Mouse (Mus musculus): ENCODE data around the gene Cel.

The Cel gene

GRCm38 (mm10) chr2:28585730-28586129 is 22.5 kb upstream of the Cel start:
- DNase-seq (ENCODE audit: extremely low read depth, insufficient read length, low spot score) = no peak

GRCm38 (mm10) chr2:28585043-28585571 is 21.9 kb upstream of the Cel start:
- DNase-seq (ENCODE audit: extremely low read depth, insufficient read length, low spot score) = peak; percentile 36

- no peak for DNase-seq (ENCODE audit: extremely low read depth, insufficient read length, low spot score)
Observed at GRCm38 (mm10) chr2:28583651-28584050, 20.4 kb upstream of the Cel start, which contains the start of gene Gtf3c5. Gtf3c5 (minus strand) TSS chr2:28583751.

GRCm38 (mm10) chr2:28582647-28583353 is 19.6 kb upstream of the Cel start:
- peak; percentile 90 for DNase-seq (ENCODE audit: extremely low read depth, insufficient read length, low spot score)

- no peak for DNase-seq (ENCODE audit: extremely low read depth, insufficient read length, low spot score)
Observed at GRCm38 (mm10) chr2:28578003-28578402, 14.8 kb upstream of the Cel start.

- DNase-seq (ENCODE audit: extremely low read depth, insufficient read length, low spot score) = no peak
Observed at GRCm38 (mm10) chr2:28576815-28577214, 13.6 kb upstream of the Cel start.

GRCm38 (mm10) chr2:28575341-28575740 is 12.1 kb upstream of the Cel start:
- DNase-seq (ENCODE audit: extremely low read depth, insufficient read length, low spot score) = no peak

- no peak for DNase-seq (ENCODE audit: extremely low read depth, insufficient read length, low spot score)
Observed at GRCm38 (mm10) chr2:28569903-28570302, 6.7 kb upstream of the Cel start.

GRCm38 (mm10) chr2:28566545-28566944 is 3.3 kb upstream of the Cel start:
- DNase-seq (ENCODE audit: extremely low read depth, insufficient read length, low spot score) = no peak

GRCm38 (mm10) chr2:28564380-28564779 is 1.2 kb upstream of the Cel start:
- DNase-seq (ENCODE audit: extremely low read depth, insufficient read length, low spot score) = no peak

GRCm38 (mm10) chr2:28563830-28564229 is 627 bp upstream of the Cel start:
- no peak for DNase-seq (ENCODE audit: extremely low read depth, insufficient read length, low spot score)

GRCm38 (mm10) chr2:28557452-28557851 is 5.8 kb downstream of the Cel start:
- no peak for DNase-seq (ENCODE audit: extremely low read depth, insufficient read length, low spot score)

- no peak for DNase-seq (ENCODE audit: extremely low read depth, insufficient read length, low spot score)
Observed at GRCm38 (mm10) chr2:28552301-28552700, 10.9 kb downstream of the Cel start.

- no peak for DNase-seq (ENCODE audit: extremely low read depth, insufficient read length, low spot score)
Observed at GRCm38 (mm10) chr2:28549157-28549556, 14.0 kb downstream of the Cel start.

GRCm38 (mm10) chr2:28547237-28548172 is 15.7 kb downstream of the Cel start:
- peak; percentile 64 for DNase-seq (ENCODE audit: extremely low read depth, insufficient read length, low spot score)

GRCm38 (mm10) chr2:28546560-28546959 is 16.6 kb downstream of the Cel start:
- DNase-seq (ENCODE audit: extremely low read depth, insufficient read length, low spot score) = no peak

GRCm38 (mm10) chr2:28545976-28546375 is 17.2 kb downstream of the Cel start:
- no peak for DNase-seq (ENCODE audit: extremely low read depth, insufficient read length, low spot score)

GRCm38 (mm10) chr2:28543894-28544293 is 19.3 kb downstream of the Cel start:
- DNase-seq (ENCODE audit: extremely low read depth, insufficient read length, low spot score) = peak; percentile 56

GRCm38 (mm10) chr2:28540587-28541227 is 22.5 kb downstream of the Cel start:
- DNase-seq (ENCODE audit: extremely low read depth, insufficient read length, low spot score) = no peak

GRCm38 (mm10) chr2:28539949-28540348 is 23.3 kb downstream of the Cel start:
- DNase-seq (ENCODE audit: extremely low read depth, insufficient read length, low spot score) = no peak

- DNase-seq (ENCODE audit: extremely low read depth, insufficient read length, low spot score) = peak; percentile 56
Observed at GRCm38 (mm10) chr2:28539206-28539605, 24.0 kb downstream of the Cel start.

Data from 3134 (cell line).